Mouse (Mus musculus) frontal cortex, adult 2 months (tissue): ENCODE data around the gene Rem1. TPM values are rescaled to one million over a fixed set of nuclear protein-coding genes. Genes with fewer than 3 reads are reported as not detected.
"Not testable (repeated sequence)": the region's sequence is repeated elsewhere in the genome, so short reads cannot be mapped to it uniquely, and the experiment has no call there.

ENCODE experiments used
- DNase-seq, 2 experiments: peaks; one replicate each; pipeline ENCODE4 v3.0.0; 2022; ENCODE audit warnings: low spot score in 1 of 2; ENCODE audit errors: extremely low spot score in 1 of 2
- polyA plus RNA-seq: library from polyadenylated mRNA; depleted of rRNA; stranded (reverse); fragments of >200 nt; gene quantifications from 2 replicates; pipeline ENCODE4 v1.2.3, GENCODE M21; 2012

Rem1 gene
- polyA plus RNA-seq, 1 experiment = 0.72 TPM

- no peak for DNase-seq
These were observed 1.5 kb upstream of the Rem1 start for GRCm38 (mm10) chr2:152625256-152625655.

- DNase-seq = no peak
These were observed 1.3 kb downstream of the Rem1 start for GRCm38 (mm10) chr2:152628066-152628465.

DNA sequence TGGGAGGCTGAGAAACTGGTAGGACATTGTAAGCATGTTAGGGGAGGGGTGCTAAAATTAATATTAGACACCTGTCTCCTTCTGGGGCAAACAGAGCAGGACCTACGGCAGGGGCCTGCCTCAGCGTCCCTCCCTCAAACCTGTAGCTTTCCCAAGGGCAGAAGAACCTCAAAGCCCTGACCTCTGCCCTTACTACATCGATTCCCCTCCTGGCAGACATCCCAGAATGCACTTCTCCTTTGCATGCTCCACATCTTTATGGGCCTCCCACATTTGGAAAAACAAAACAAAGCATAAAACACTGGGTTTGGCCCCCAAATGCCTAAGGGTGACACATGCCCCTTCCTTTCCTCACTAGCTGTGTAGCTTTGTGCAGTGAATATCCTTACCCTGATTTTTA is 2.5 kb downstream of the Rem1 start:
- no peak for DNase-seq

DNA sequence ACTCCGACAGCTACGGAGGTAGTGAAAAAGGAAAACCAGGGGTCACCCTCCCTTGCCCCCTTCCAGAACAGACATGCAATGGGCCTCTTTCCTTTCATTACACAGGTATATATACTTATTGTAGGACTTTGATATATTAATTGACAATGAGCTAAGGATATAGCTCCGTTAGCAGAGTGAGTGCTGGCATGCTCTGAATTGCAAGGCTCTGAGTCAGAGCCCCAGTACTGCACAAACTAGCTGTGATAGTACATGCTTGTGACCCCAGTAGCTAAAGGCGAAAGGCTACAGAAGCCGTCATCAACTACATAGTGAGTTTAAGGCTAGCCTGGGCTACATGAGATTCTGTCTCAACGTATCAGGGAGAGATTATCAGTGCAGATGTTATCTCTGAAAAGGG is 3.2 kb downstream of the Rem1 start:
- DNase-seq = no peak

DNA sequence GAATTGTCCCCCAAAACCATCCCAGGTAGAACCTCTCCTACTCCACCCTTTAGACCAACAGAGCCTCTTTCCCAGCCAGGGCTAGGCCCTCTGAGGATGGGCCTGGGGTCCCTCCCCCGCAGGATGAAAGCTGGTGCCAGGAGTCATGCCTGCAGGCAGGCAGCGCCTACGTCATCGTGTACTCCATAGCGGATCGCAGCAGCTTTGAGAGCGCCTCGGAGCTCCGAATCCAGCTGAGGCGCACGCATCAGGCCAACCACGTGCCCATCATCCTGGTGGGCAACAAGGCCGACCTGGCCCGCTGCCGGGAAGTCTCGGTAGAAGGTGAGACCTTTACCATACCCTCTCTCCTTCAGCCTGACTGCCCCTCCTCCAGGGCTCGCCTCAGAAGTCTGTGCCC is 6.6 kb downstream of the Rem1 start:
- DNase-seq = no peak

DNA sequence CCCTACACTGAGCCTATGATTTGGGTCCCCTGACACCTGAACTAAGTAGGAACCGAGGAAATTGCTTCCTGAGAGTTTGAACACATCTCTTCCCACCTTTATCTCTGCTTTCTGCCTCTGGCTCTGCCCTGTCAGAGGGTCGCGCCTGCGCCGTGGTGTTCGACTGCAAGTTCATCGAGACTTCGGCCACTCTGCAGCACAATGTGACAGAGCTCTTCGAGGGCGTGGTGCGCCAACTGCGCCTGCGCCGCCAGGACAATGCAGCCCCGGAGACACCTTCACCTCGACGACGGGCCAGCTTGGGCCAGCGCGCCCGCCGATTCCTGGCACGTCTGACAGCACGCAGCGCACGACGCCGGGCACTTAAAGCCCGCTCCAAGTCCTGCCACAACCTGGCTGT is 7.6 kb downstream of the Rem1 start:
- no peak for DNase-seq

DNA sequence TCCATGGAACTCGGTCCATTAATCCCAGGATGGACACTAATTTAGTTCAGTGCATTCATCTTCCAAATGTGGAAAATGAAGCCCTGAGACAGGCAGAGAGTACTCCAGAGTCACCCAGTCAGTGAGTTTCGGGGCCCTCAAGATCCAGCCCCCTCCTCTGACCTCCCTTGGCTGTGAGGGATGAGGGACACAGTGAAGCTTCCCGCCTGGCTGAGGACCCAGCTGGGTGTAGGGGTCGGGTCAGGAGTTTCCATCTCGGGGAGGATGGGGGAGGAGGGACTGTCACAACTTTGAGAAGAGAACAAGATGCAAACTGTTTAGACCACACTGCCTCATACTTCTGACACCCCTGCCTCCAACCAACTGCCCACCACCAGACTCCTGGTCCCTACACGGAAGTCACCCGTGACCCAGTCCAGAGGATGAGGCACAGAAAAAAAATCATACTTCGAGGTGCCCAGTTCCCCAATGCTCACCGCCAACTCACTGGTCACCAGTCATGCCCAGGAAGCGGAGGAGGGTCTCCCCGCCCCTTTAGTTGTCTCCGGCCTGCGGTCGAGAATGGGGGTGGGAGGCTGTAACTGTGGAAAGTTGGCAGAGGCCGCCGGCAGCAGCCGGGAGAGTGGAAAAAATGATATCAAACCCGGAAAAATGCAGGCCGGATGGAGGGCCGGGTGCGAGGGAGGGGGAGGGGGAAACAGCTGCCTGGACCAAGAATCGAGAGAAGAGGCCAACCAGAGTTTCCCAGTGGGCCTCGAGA is 9.7 kb downstream of the Rem1 start:
- DNase-seq = no peak

- DNase-seq = no peak
These were observed 10.2 kb downstream of the Rem1 start for GRCm38 (mm10) chr2:152637006-152637322.

DNA sequence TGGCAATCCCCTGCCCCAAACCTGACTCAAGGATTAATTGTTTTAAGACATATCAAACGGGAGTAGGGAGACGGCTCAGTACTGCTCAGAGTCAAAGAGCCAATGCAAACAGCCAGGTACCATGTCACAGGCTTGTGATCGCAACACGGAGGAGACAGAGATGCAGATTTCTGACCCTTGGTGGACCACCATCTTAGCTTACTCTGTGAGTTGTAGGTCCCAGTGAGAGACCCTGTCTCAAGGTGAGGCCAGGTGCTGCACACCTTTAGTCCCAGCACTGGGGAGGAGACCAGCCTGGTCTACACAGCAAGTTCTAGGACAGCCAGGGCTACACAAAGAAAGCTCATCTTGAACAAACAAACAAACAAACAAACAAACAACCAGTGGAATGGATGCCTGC is 10.6 kb downstream of the Rem1 start:
- DNase-seq = no peak

GRCm38 (mm10) chr2:152638865-152639264 is 12.1 kb downstream of the Rem1 start:
- DNase-seq = no peak

DNA sequence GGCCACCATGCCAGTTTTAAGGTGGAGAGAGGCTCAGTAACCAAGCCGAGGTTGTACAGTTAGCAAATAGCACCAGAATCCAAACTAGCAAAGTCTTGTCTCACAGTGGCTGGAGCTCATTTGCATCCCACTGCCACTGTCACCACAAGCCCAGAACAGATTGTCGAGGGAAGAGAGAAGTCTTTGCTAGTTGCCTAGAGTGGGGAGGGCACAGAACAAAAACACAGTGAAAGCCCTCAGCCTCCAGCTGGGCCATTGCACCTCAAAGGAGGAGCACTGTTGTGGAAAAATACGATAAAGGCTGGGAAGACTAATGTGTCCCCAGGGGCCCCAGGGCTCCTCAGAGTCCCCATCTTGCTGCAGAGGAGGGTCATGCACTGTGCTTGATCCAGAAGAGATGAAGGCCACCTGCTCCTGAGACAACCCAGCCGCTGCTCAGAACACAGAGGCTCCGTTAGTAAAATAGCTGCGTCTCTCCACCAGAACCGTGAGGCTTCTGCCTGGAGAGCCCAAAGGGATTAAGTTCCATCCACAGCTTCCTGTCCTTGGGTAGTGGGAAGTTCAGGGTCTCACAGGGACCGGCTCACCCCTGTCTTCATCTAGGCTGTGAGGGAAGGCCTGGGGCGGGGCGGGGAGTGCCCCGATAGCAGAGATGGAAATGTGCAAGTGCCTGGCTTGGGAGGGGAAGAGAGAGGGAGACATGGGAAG is 12.8 kb downstream of the Rem1 start:
- DNase-seq = no peak

DNA sequence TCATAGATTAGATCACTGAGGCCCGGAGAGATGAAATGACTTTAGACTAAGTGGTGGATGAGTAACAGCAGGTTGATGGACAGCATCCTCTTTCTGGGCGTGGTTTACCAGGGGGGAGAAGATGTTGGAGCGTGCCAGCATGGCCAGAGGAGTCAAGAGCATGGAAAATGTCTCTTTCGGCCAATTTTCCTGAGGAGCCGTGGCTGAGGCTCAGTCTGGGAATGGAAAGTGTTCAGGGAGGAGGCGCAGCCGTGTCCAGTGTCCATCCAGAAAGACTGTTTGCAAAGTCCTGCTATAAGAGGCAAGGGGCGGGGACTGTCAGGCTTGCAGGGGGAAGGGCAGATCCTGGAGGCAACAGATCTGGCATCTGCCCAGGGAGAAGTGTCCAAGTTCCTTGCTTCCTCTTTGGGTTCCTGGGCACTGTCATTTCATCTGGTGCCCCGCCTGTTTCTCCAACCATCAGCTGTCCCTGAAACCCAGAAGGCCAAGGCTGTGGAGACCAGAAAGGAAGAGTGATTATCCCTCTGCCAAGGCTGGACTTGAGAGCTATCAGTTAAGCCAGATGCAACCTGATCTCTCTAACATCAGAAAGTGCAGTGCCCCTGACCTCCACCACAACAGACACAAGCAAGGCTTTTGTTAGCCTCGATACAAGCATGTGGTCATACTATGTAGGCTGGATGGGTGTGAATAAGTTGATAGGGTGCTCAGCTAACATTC is 26.3 kb downstream of the Rem1 start:
- DNase-seq = no peak

DNA sequence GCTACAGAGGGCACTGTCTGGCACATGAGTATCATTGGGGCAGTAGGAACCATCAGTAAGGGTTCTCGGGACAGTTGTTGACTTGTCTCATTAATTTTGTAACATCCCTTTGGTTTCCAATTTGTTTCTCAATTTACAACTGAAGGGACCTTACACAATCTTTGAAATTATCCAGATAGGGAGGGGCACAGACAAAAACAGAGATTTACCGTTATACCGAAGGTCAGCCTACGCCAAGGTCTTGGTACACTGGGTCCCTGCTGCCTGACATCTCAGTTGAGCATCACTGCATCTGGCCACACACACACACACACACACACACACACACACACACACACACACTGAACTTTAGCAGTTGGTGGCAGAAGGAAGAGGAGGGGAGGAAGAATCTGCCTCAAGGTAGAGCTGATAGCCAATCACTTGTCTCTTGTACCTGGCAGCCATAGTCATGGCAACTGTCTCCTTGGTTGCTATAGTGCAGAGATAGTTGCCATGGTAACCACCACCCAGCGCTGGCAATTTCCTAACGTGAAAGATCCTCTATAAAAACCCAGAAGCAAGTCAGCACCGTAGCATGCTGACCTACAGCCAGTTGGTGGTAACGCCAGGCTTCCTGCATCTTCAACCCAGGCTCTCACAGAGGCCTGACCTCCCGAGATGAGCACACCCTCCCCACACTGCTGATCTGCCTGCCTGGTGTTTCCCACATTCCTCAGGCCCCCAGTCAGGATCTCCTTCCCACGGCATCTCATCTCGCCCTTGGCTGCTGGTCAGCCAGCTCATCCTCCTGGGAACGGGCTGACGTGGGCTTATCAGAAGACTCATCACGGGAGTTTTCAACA is 27.3 kb downstream of the Rem1 start:
- DNase-seq = peak; percentile 85 to 87

GRCm38 (mm10) chr2:152657398-152657797 is 30.6 kb downstream of the Rem1 start:
- no peak for DNase-seq

GRCm38 (mm10) chr2:152661163-152661562 is 34.4 kb downstream of the Rem1 start:
- DNase-seq = no peak

GRCm38 (mm10) chr2:152666191-152666590 is 39.4 kb downstream of the Rem1 start:
- not testable (repeated sequence) for DNase-seq

- peak; percentile 84 to 94 for DNase-seq
These were observed 42.5 kb downstream of the Rem1 start, which contains the start of gene H13 for GRCm38 (mm10) chr2:152669256-152669638. Gene H13, plus strand, starts transcription at chr2:152669461.

DNA sequence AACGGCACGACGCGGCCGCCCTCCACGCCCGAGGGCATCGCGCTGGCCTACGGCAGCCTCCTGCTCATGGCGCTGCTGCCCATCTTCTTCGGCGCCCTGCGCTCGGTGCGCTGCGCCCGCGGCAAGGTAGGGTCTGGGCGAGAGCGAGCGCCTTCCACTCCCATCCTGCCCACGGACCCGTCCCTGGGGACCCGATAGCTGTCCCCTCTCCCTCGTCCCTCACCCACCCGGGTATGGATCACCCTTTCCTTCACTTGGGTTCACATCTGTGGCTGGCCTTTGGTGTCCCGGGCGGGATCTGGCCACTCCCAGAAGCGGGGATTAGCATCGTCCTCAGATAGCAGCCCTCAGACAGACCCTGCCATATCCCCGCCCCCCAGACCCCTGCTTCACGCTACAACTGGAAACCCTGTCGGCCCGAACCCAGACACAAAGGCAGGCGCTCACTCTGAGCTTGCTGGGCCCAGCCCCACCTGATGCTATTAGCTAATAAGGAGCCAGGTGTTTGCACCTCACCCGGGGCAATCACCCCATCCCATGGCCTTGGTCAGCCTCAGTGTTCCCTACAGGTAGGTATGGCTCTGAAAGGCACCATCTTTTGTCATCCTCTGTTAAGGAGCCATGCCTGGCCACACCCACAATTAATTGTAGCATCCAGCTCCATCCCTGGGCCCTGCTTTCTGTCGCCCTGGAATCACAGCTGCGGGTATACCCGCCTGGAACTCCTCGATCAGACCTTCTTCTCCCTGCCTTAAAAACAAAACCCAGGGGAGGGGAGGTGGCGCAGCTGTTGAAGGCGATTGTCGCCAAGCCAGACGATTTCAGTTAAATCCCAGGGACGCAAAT is 43.1 kb downstream of the Rem1 start:
- DNase-seq = no peak

DNA sequence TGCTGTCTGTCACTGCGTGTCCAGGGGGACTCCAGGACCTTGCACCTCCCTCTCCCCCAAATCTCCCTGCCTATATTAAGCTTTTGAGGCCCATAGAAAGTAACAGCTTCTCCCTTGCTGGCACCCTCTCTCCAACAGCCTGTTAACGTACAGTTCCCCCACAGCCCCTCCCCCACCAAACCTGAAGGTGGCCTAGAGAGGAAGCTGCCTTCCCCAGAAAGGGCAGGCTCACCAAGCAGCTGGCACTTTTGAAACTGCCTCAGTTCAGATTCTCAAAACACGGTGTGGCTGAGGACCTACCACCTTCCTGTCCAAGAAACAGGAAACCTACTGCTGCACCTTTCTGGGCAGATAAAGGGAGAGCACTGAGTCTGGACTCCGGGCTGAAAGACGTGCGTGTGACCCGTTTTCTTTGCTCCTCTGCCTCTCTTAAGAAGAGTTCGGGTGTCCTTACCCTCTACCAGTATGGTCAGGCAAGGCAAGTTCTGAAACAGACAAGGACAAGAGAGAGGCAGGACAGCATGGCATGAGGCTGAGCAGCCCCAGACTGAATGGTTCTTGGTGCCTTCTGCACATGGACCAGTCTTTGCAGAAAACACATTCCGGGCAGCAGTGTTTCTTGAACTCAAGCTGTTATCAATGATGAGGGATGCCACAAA is 44.4 kb downstream of the Rem1 start:
- DNase-seq = no peak
